Mouse (Mus musculus) lung, postnatal 0 days (tissue): ENCODE measurements at regions not wholly inside any gene's neighbourhood (a gene's known extent, or its start where the extent isn't known, plus 50 kb on each side); places are given as distances from the start of the nearest gene placed in this dataset.

Experiments
- ATAC-seq: fragments of 200-750 bp; cut with Nextera tagmentation; 2 replicates; pipeline ENCODE4 v1.8.0; 2017; ENCODE audit warnings: moderate library complexity
- DNase-seq: peaks from one replicate; pipeline ENCODE4 v3.0.0-alpha.2; 2016; ENCODE audit warnings: low spot score
- H3K27ac ChIP-seq: fragments of 300-500 bp; sonication (generic); 2 replicates; pipeline ENCODE4 v1.5.1; 2014; ENCODE audit warnings: antibody characterized with exemption, mild to moderate bottlenecking, low read length, mixed read lengths
- H3K27me3 ChIP-seq: fragments of 300-500 bp; sonication (generic); replicated peaks from 2 replicates; pipeline ENCODE4 v1.6.1; 2014; ENCODE audit warnings: low read length, mixed read lengths; ENCODE audit not compliant: insufficient read depth
- H3K36me3 ChIP-seq: fragments of 300-500 bp; sonication (generic); 2 replicates; pipeline ENCODE4 v1.6.1; 2014; ENCODE audit warnings: low read length, mixed read lengths; ENCODE audit not compliant: insufficient read depth
- H3K4me1 ChIP-seq: fragments of 300-500 bp; sonication (generic); 2 replicates; pipeline ENCODE4 v1.6.1; 2014; ENCODE audit warnings: antibody characterized with exemption, low read depth, low read length, mixed read lengths; ENCODE audit not compliant: insufficient read depth
- H3K4me2 ChIP-seq: fragments of 300-500 bp; sonication (generic); replicated peaks from 2 replicates; pipeline ENCODE4 v1.6.1; 2014; ENCODE audit warnings: low read depth, mild to moderate bottlenecking, low read length, moderate library complexity, mixed read lengths
- H3K4me3 ChIP-seq: fragments of 300-500 bp; sonication (generic); 2 replicates; pipeline ENCODE4 v1.5.1; 2014; ENCODE audit warnings: low read depth, low read length
- H3K9ac ChIP-seq: fragments of 300-500 bp; sonication (generic); replicated peaks from 2 replicates; pipeline ENCODE4 v1.6.1; 2014; ENCODE audit warnings: low read depth, mild to moderate bottlenecking
- H3K9me3 ChIP-seq: fragments of 300-500 bp; sonication (generic); 2 replicates; pipeline ENCODE4 v1.6.1; 2016; ENCODE audit warnings: low read length, mixed read lengths
- CTCF ChIP-seq: IDR thresholded peaks from 2 replicates; pipeline ENCODE4 v1.5.1; 2016; ENCODE audit warnings: antibody characterized with exemption, mild to moderate bottlenecking
- EP300 ChIP-seq: IDR thresholded peaks from 2 replicates; pipeline ENCODE4 v1.6.1; 2016; ENCODE audit warnings: antibody characterized with exemption, mild to moderate bottlenecking, control low read depth
- WGBS: fragments of 180-500 bp; shearing (Covaris S2); extraction: QIAGEN DNeasy Blood & Tissue Kit; methylation state at CpG from one replicate; pipeline ENCODE4 v1.1.7; 2014; 5-methylcytosine and 5-hydroxymethylcytosine counted together

GRCm38 (mm10) chr4:125765171-125765570 lies 259.2 kb upstream of the Csf3r start:
- Histone ChIP-seq H3K36me3 (no peaks in the 10 kb centered on the region), H3K9ac (no peak overlapping the region), H3K4me1 (no peaks in the 10 kb centered on the region), H3K4me3 (no peak overlapping the region), H3K9me3 (no peaks in the 10 kb centered on the region), H3K27me3 (no peaks in the 10 kb centered on the region), H3K27ac (no peak overlapping the region), H3K4me2 (no peak overlapping the region)
- no peak for DNase-seq
- no peak for ATAC-seq
- TF ChIP-seq CTCF (no peak), EP300 (no peak)
- 65% methylated on average over 8 of the region's 8 CpGs for WGBS

GRCm38 (mm10) chr4:125777126-125777525 lies 247.2 kb upstream of the Csf3r start:
- DNase-seq (no peak), ATAC-seq (no peak)
- no peaks in the 10 kb centered on the region for H3K27me3 ChIP-seq
- no peak for TF ChIP-seq EP300
- TF ChIP-seq CTCF, result no peak
- H3K9me3 ChIP-seq, result no peaks in the 10 kb centered on the region
- no peak overlapping the region for H3K4me3 ChIP-seq
- H3K4me1 ChIP-seq, result no peaks in the 10 kb centered on the region
- WGBS, result 61% methylated on average over 4 of the region's 4 CpGs
- H3K27ac ChIP-seq, result no peak overlapping the region
- H3K4me2 ChIP-seq, result no peak overlapping the region
- no peak overlapping the region for H3K9ac ChIP-seq
- no peaks in the 10 kb centered on the region for H3K36me3 ChIP-seq

- DNase-seq (no peak), ATAC-seq (no peak)
- Histone ChIP-seq H3K4me3 (no peak overlapping the region), H3K4me1 (no peaks in the 10 kb centered on the region), H3K9ac (no peak overlapping the region), H3K27me3 (no peaks in the 10 kb centered on the region), H3K27ac (no peak overlapping the region), H3K9me3 (no peaks in the 10 kb centered on the region), H3K4me2 (no peak overlapping the region), H3K36me3 (no peaks in the 10 kb centered on the region)
- 19% methylated on average over 4 of the region's 4 CpGs for WGBS
- TF ChIP-seq CTCF (no peak), EP300 (no peak)
Measured at GRCm38 (mm10) chr4:125780113-125780512, 244.2 kb upstream of the Csf3r start.

- Histone ChIP-seq H3K4me1 (no peaks in the 10 kb centered on the region), H3K4me2 (no peak overlapping the region), H3K9ac (no peak overlapping the region), H3K36me3 (no peaks in the 10 kb centered on the region), H3K9me3 (no peaks in the 10 kb centered on the region), H3K27me3 (no peaks in the 10 kb centered on the region), H3K27ac (no peak overlapping the region), H3K4me3 (no peak overlapping the region)
- no peak for DNase-seq
- TF ChIP-seq EP300, result no peak
- TF ChIP-seq CTCF, result no peak
- 15% methylated on average over 12 of the region's 12 CpGs for WGBS
- no peak for ATAC-seq
Measured at GRCm38 (mm10) chr4:125780921-125781487, 243.3 kb upstream of the Csf3r start.

- ATAC-seq (no peak), DNase-seq (no peak)
- Histone ChIP-seq H3K4me2 (no peak overlapping the region), H3K36me3 (no peaks in the 10 kb centered on the region), H3K9me3 (no peaks in the 10 kb centered on the region), H3K27me3 (no peaks in the 10 kb centered on the region), H3K9ac (no peak overlapping the region), H3K27ac (no peak overlapping the region), H3K4me3 (no peak overlapping the region), H3K4me1 (no peaks in the 10 kb centered on the region)
- no peak for TF ChIP-seq CTCF
- no peak for TF ChIP-seq EP300
- 67% methylated on average over 3 of the region's 3 CpGs for WGBS
Measured at GRCm38 (mm10) chr4:125782346-125782745, 242.0 kb upstream of the Csf3r start.

GRCm38 (mm10) chr4:125786083-125786482 lies 238.3 kb upstream of the Csf3r start:
- Histone ChIP-seq H3K9me3 (no peaks in the 10 kb centered on the region), H3K36me3 (no peaks in the 10 kb centered on the region), H3K27ac (no peak overlapping the region), H3K4me1 (no peaks in the 10 kb centered on the region), H3K4me2 (no peak overlapping the region), H3K9ac (no peak overlapping the region), H3K27me3 (no peaks in the 10 kb centered on the region), H3K4me3 (no peak overlapping the region)
- 24% methylated on average over 3 of the region's 3 CpGs for WGBS
- TF ChIP-seq CTCF, result no peak
- no peak for TF ChIP-seq EP300
- ATAC-seq, result no peak
- DNase-seq, result no peak

- ATAC-seq (no peak), DNase-seq (no peak)
- Histone ChIP-seq H3K4me1 (no peaks in the 10 kb centered on the region), H3K4me3 (no peak overlapping the region), H3K9me3 (no peaks in the 10 kb centered on the region), H3K4me2 (no peak overlapping the region), H3K27ac (no peak overlapping the region), H3K9ac (no peak overlapping the region), H3K27me3 (no peaks in the 10 kb centered on the region), H3K36me3 (no peaks in the 10 kb centered on the region)
- no peak for TF ChIP-seq CTCF
- 59% methylated on average over 4 of the region's 4 CpGs for WGBS
Measured at GRCm38 (mm10) chr4:125794679-125795078, 229.7 kb upstream of the Csf3r start.
